Mouse (Mus musculus) thymus, adult 2 months (tissue): ENCODE measurements around the gene Tmem239. TPM values are rescaled to one million over a fixed set of nuclear protein-coding genes. Genes with fewer than 3 reads are reported as not detected.

Source experiments
- DNase-seq: peaks from one replicate; pipeline ENCODE4 v3.0.0; 2021
- H3K27ac ChIP-seq: fragments of 200-500 bp; 2 replicates; pipeline ENCODE4 v1.5.1; 2012; ENCODE audit warnings: low read length, control low read depth; ENCODE audit not compliant: control insufficient read depth, insufficient read depth
- H3K27me3 ChIP-seq: fragments of 200-500 bp; 2 replicates; pipeline ENCODE4 v1.6.1; 2012; ENCODE audit warnings: mild to moderate bottlenecking, low read length, moderate library complexity, mixed read lengths; ENCODE audit not compliant: control insufficient read depth, insufficient read depth
- H3K36me3 ChIP-seq: fragments of 200-500 bp; 2 replicates; pipeline ENCODE4 v1.6.1; 2012; ENCODE audit warnings: mild to moderate bottlenecking, low read length, moderate library complexity; ENCODE audit not compliant: control insufficient read depth, insufficient read depth
- H3K4me1 ChIP-seq: fragments of 200-500 bp; replicated peaks from 2 replicates; pipeline ENCODE4 v1.6.1; 2012; ENCODE audit warnings: low read length; ENCODE audit not compliant: control insufficient read depth, insufficient read depth
- H3K4me3 ChIP-seq: fragments of 200-500 bp; 2 replicates; pipeline ENCODE4 v1.5.1; 2012; ENCODE audit warnings: mild to moderate bottlenecking, low read length, control low read depth, moderate library complexity; ENCODE audit not compliant: control insufficient read depth, insufficient read depth
- CTCF ChIP-seq: fragments of 200-500 bp; IDR thresholded peaks from 2 replicates; pipeline ENCODE4 v1.5.1; 2012; ENCODE audit warnings: mild to moderate bottlenecking, control low read depth, low read length, moderate library complexity, borderline replicate concordance; ENCODE audit not compliant: control insufficient read depth, poor library complexity, insufficient read depth; ENCODE audit errors: extremely low read depth
- POLR2A ChIP-seq: fragments of 200-500 bp; IDR thresholded peaks from 2 replicates; pipeline ENCODE4 v1.6.1; 2012; ENCODE audit warnings: mild to moderate bottlenecking, low read length, control low read depth, moderate library complexity; ENCODE audit not compliant: control insufficient read depth, poor library complexity, insufficient read depth; ENCODE audit errors: extremely low read depth
- WGBS: fragments of 180-500 bp; shearing (Covaris S2); methylation state at CpG from one replicate; pipeline ENCODE4 v1.1.7; 2018; 5-methylcytosine and 5-hydroxymethylcytosine counted together
- polyA plus RNA-seq: library from polyadenylated mRNA; depleted of rRNA; stranded (reverse); fragments of >200 nt; gene quantifications from 2 replicates; pipeline ENCODE4 v1.2.3, GENCODE M21; 2012; rRNA removed

The Tmem239 gene
- polyA plus RNA-seq, 1 experiment = not detected

DNA sequence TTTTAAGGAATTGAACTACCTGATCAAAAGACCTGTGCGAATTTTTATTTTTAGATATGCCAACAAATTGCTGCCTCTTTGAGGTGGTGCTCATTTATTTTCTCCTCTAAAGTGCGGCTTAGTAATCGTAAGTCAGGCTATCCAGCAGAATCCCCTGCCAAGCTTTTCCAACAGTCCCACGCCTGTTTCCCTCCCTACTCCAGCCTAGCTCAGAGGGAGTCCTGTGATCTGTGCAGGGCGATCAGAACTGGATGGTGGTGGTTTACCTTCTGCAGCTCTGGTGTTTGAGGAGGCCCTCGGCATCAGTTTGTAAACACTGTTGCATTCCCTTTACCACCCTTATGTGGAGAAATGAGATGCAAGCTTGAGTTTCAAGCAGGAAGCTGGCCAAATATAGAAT, 47.1 kb downstream of the Tmem239 start:
- no peak for TF ChIP-seq CTCF
- TF ChIP-seq POLR2A = no peak
- WGBS = 90% methylated on average over 6 of the region's 6 CpGs
- Histone ChIP-seq H3K36me3 (no peaks in the 10 kb centered on the region), H3K4me3 (no peak overlapping the region), H3K27ac (no peak overlapping the region), H3K27me3 (no peaks in the 10 kb centered on the region; the same call in 1 of the 2 replicates), H3K4me1 (peaks cover 15% of the 10 kb centered on the region)
- DNase-seq = no peak

DNA sequence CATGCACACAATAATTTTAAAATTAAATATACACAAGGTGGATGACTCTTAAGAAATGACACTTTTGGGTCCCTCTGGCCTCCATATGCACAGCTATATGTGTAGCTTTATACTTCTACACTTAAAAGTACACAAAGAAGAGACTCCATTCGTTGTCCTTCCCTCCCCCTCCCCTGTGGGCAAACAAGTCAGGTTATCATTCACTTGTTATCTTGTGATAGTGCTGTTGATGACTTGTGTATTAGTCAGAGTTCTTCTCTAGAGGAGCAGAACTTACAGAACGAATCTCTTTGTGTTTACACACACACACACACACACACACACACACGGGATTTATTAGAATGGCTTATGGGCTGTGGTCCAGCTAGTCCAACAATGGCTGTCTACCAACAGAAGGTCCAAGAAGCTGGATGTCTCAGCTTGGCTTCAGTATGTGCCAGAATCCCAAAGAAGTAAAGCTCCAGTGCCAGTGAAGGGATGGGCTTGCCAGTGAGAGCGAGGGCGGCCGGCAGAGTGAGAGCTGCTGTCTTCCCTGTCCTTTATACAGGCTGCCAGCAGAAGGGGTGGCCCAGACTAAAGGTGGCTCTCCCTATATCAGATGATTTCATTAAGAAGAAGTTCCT, 48.6 kb downstream of the Tmem239 start:
- DNase-seq = no peak
- H3K4me3 ChIP-seq = no peak overlapping the region
- H3K4me1 ChIP-seq = peaks cover 10% of the 10 kb centered on the region
- 90% methylated on average over 6 of the region's 6 CpGs for WGBS
- TF ChIP-seq POLR2A = no peak
- TF ChIP-seq CTCF = no peak
- H3K27ac ChIP-seq = no peak overlapping the region
- no peaks in the 10 kb centered on the region for H3K36me3 ChIP-seq
- H3K27me3 ChIP-seq = no peaks in the 10 kb centered on the region

Other genes starting within 250 kb of the Tmem239 start
- gene Snrpb, start 227.1 kb upstream of the Tmem239 start, polyA plus RNA-seq = 476 and 492 TPM in 2 replicates
- not detected in 2 replicates for gene Tmc2, start 211.3 kb upstream of the Tmem239 start, polyA plus RNA-seq
- 214 and 223 TPM in 2 replicates for gene Nop56, start 132.0 kb upstream of the Tmem239 start, polyA plus RNA-seq
- gene Idh3b, start 121.9 kb upstream of the Tmem239 start, polyA plus RNA-seq = 205 and 237 TPM in 2 replicates
- gene Ebf4, start 111.3 kb upstream of the Tmem239 start, polyA plus RNA-seq = 0.69 and 0.78 TPM in 2 replicates
- gene Cpxm1, start 8.9 kb upstream of the Tmem239 start, polyA plus RNA-seq = 7.2 and 9.6 TPM in 2 replicates
- not detected in 2 replicates for gene Gm28372, start 1.2 kb upstream of the Tmem239 start, polyA plus RNA-seq
- gene 1700020A23Rik, start 1.2 kb upstream of the Tmem239 start, polyA plus RNA-seq = 0.26 TPM in 1 of 2 replicates, not detected in the other
- gene Vps16, start 17.9 kb downstream of the Tmem239 start, polyA plus RNA-seq = 189 and 213 TPM in 2 replicates
- gene Pced1a, start 18.2 kb downstream of the Tmem239 start, polyA plus RNA-seq = 42.8 and 44.7 TPM in 2 replicates
- gene Ptpra, start 43.8 kb downstream of the Tmem239 start, polyA plus RNA-seq = 109 and 113 TPM in 2 replicates
- gene Mrps26, start 157.3 kb downstream of the Tmem239 start, polyA plus RNA-seq = 112 and 117 TPM in 2 replicates
- 2.3 and 3.9 TPM in 2 replicates for gene Oxt, start 169.7 kb downstream of the Tmem239 start, polyA plus RNA-seq
- 1.9 and 2.9 TPM in 2 replicates for gene Avp, start 176.1 kb downstream of the Tmem239 start, polyA plus RNA-seq
- gene Fastkd5, start 223.5 kb downstream of the Tmem239 start, polyA plus RNA-seq = 3.7 and 4.3 TPM in 2 replicates
- 10.7 and 11.8 TPM in 2 replicates for gene Ubox5, start 223.6 kb downstream of the Tmem239 start, polyA plus RNA-seq
- gene Lzts3, start 236.3 kb downstream of the Tmem239 start, polyA plus RNA-seq = 7.6 and 9.2 TPM in 2 replicates